8 mouse cellular contexts compared by ENCODE assay signal in genomic region chr1:60098839-60099238, GRCm38 (mm10). TPM values are rescaled to one million over a fixed set of nuclear protein-coding genes. Genes with fewer than 3 reads are reported as not detected.
DNase-seq lines count a peak whose midpoint lies in the region; ATAC-seq and TF ChIP-seq lines count a peak whose summit lies in the region.

No protein-coding gene starts in this region.

- peak overlapping the region; percentile 74 for H3K4me3 ChIP-seq in bone marrow macrophage, adult 2 months (ENCODE audit: insufficient read depth, low read length)
- peak overlapping the region; percentile 71 for H3K4me3 ChIP-seq in forebrain, embryonic 14.5 days (ENCODE audit: low read depth, low read length)
- H3K4me3 ChIP-seq in stomach, embryonic 14.5 days (ENCODE audit: low read depth, low read length), result peak overlapping the region; percentile 89
- H3K4me3 ChIP-seq in thymus, adult 2 months (ENCODE audit: control insufficient read depth, insufficient read depth, low read length), result no peak overlapping the region

- peaks cover 5% of the 10 kb centered on the region for H3K36me3 ChIP-seq in forebrain, embryonic 14.5 days (ENCODE audit: control insufficient read depth, insufficient read depth, low read length)
- peaks cover 4% of the 10 kb centered on the region; the same call in 1 of the 2 replicates for H3K36me3 ChIP-seq in stomach, embryonic 14.5 days (ENCODE audit: control insufficient read depth, insufficient read depth, low read length)
- peaks cover 5% of the 10 kb centered on the region for H3K36me3 ChIP-seq in thymus, adult 2 months (ENCODE audit: control insufficient read depth, insufficient read depth, low read length)

- H3K27ac ChIP-seq in bone marrow macrophage, adult 2 months (ENCODE audit: insufficient read depth, low read depth, low read length), result no peak overlapping the region
- H3K27ac ChIP-seq in forebrain, embryonic 14.5 days (ENCODE audit: low read depth, low read length), result 0 out of 2 replicates have a peak overlapping the region, but pooled peaks have one; percentile 95
- peak overlapping the region; percentile 98; the same call in 1 of the 2 replicates for H3K27ac ChIP-seq in stomach, embryonic 14.5 days (ENCODE audit: low read length)
- no peak overlapping the region for H3K27ac ChIP-seq in thymus, adult 2 months (ENCODE audit: control insufficient read depth, insufficient read depth, low read length)

- WGBS in forebrain, embryonic 14.5 days, result 16% methylated on average over 9 of the region's 9 CpGs
- 12% methylated on average over 9 of the region's 9 CpGs for WGBS in stomach, embryonic 14.5 days
- WGBS in thymus, adult 2 months, result 24% methylated on average over 9 of the region's 9 CpGs

- no peak for ATAC-seq in forebrain, embryonic 14.5 days
- no peak for ATAC-seq in stomach, embryonic 14.5 days (ENCODE audit: insufficient number of reproducible peaks, insufficient read depth, low FRiP score, low read depth)

- peaks cover 6% of the 10 kb centered on the region for H3K4me1 ChIP-seq in bone marrow macrophage, adult 2 months (ENCODE audit: control insufficient read depth, insufficient read depth, low read length)
- H3K4me1 ChIP-seq in forebrain, embryonic 14.5 days (ENCODE audit: control insufficient read depth, insufficient read depth, low read length), result peaks cover 8% of the 10 kb centered on the region
- H3K4me1 ChIP-seq in stomach, embryonic 14.5 days (ENCODE audit: control insufficient read depth, insufficient read depth, low read length), result peaks cover 4% of the 10 kb centered on the region; the same call in 1 of the 2 replicates
- H3K4me1 ChIP-seq in thymus, adult 2 months (replicated peaks; ENCODE audit: control insufficient read depth, insufficient read depth, low read length), result peaks cover 2% of the 10 kb centered on the region

- TF ChIP-seq CTCF in bone marrow macrophage, adult 2 months (IDR thresholded peaks at IDR 0.05; ENCODE audit: low read depth, low read length), result no peak
- no peak for TF ChIP-seq CTCF in thymus, adult 2 months (IDR thresholded peaks at IDR 0.05; ENCODE audit: borderline replicate concordance, control insufficient read depth, extremely low read depth, insufficient read depth, low read length, poor library complexity)

- H3K9ac ChIP-seq in forebrain, embryonic 14.5 days (ENCODE audit: low read length), result peak overlapping the region; percentile 94
- H3K9ac ChIP-seq in stomach, embryonic 14.5 days (replicated peaks; ENCODE audit: low read depth, low read length), result peak overlapping the region; percentile 93

- H3K9me3 ChIP-seq in forebrain, embryonic 14.5 days (replicated peaks; ENCODE audit: control insufficient read depth, low read length), result no peaks in the 10 kb centered on the region
- H3K9me3 ChIP-seq in stomach, embryonic 14.5 days (ENCODE audit: control insufficient read depth, low read depth, low read length), result no peaks in the 10 kb centered on the region

- H3K4me2 ChIP-seq in forebrain, embryonic 14.5 days (ENCODE audit: low read length), result peak overlapping the region; percentile 57
- H3K4me2 ChIP-seq in stomach, embryonic 14.5 days (replicated peaks; ENCODE audit: low read depth, low read length), result peak overlapping the region; percentile 57

- peak; percentile 2 for DNase-seq in layer of hippocampus, adult 9-10 months (ENCODE audit: low spot score)
- no peak for DNase-seq in layer of hippocampus, postnatal 36 days
- DNase-seq in forebrain, embryonic 14.5 days (ENCODE audit: low spot score), result peak; percentile 28
- peak; percentile 8 for DNase-seq in liver
- DNase-seq in retina, embryonic 14.5 days (ENCODE audit: low spot score), result no peak
- no peak for DNase-seq in thymus, adult 2 months

- H3K27me3 ChIP-seq in forebrain, embryonic 14.5 days (replicated peaks; ENCODE audit: control insufficient read depth, insufficient read depth, low read length), result no peaks in the 10 kb centered on the region
- H3K27me3 ChIP-seq in stomach, embryonic 14.5 days (ENCODE audit: control insufficient read depth, insufficient read depth, low read length), result no peaks in the 10 kb centered on the region
- no peaks in the 10 kb centered on the region for H3K27me3 ChIP-seq in thymus, adult 2 months (ENCODE audit: control insufficient read depth, insufficient read depth, low read length)

- no peak for TF ChIP-seq POLR2A in bone marrow macrophage, adult 2 months (IDR thresholded peaks at IDR 0.05; ENCODE audit: borderline replicate concordance, low read depth, low read length)
- TF ChIP-seq POLR2A in thymus, adult 2 months (IDR thresholded peaks at IDR 0.05; ENCODE audit: control insufficient read depth, extremely low read depth, insufficient read depth, low read length, poor library complexity), result no peak

RNA-seq across cellular contexts. Expression of gene Wdr12, which starts 0.4 kb away (rescaled TPM):
- total RNA-seq in layer of hippocampus, postnatal 36 days (2021), result 10 to 100 TPM; 30.1 to 36.1 TPM
- polyA plus RNA-seq in bone marrow macrophage, adult 2 months (2012; ENCODE audit: insufficient read depth, insufficient read length, missing spikeins), result 12.9 and 13.1 TPM in 2 replicates
- 45.2 and 52.4 TPM in 2 replicates for polyA plus RNA-seq in forebrain, embryonic 14.5 days (2014; fragmentation: Nextera tagmentation; extraction: Ambion mirVana)
- polyA plus RNA-seq in stomach, embryonic 14.5 days (2014; fragmentation: Nextera tagmentation; extraction: Ambion mirVana), result 46.0 and 47.3 TPM in 2 replicates
- polyA plus RNA-seq in thymus, adult 2 months (2012; rRNA removed), result 21.9 and 24.2 TPM in 2 replicates

RNA-seq across cellular contexts. Expression of gene Carf, which starts 0.8 kb away (rescaled TPM):
- total RNA-seq in layer of hippocampus, postnatal 36 days (2021), result 10 to 100 TPM; 27.6 to 31.3 TPM
- 8.8 and 11.2 TPM in 2 replicates for polyA plus RNA-seq in bone marrow macrophage, adult 2 months (2012; ENCODE audit: insufficient read depth, insufficient read length, missing spikeins)
- 6.1 and 7.7 TPM in 2 replicates for polyA plus RNA-seq in forebrain, embryonic 14.5 days (2014; fragmentation: Nextera tagmentation; extraction: Ambion mirVana)
- polyA plus RNA-seq in stomach, embryonic 14.5 days (2014; fragmentation: Nextera tagmentation; extraction: Ambion mirVana), result 10.3 and 11.4 TPM in 2 replicates
- 4.7 and 4.8 TPM in 2 replicates for polyA plus RNA-seq in thymus, adult 2 months (2012; rRNA removed)

RNA-seq across cellular contexts. Expression of gene Ica1l, which starts 55.9 kb away (rescaled TPM):
- 10 to 100 TPM; 34.9 to 38.4 TPM for total RNA-seq in layer of hippocampus, postnatal 36 days (2021)
- polyA plus RNA-seq in bone marrow macrophage, adult 2 months (2012; ENCODE audit: insufficient read depth, insufficient read length, missing spikeins), result not detected in 2 replicates
- 21.5 and 22.7 TPM in 2 replicates for polyA plus RNA-seq in forebrain, embryonic 14.5 days (2014; fragmentation: Nextera tagmentation; extraction: Ambion mirVana)
- 0.87 and 1.4 TPM in 2 replicates for polyA plus RNA-seq in stomach, embryonic 14.5 days (2014; fragmentation: Nextera tagmentation; extraction: Ambion mirVana)
- polyA plus RNA-seq in thymus, adult 2 months (2012; rRNA removed), result 0.44 and 0.73 TPM in 2 replicates

Comparison
In these comparisons a context has a peak if more than half of its experiments do, and no peak if none do; other contexts are left out.
1. DNase-seq: peak in layer of hippocampus, adult 9-10 months (single experiment), forebrain, embryonic 14.5 days (single experiment) and liver (single experiment); none in layer of hippocampus, postnatal 36 days (0 of 2), retina, embryonic 14.5 days (single experiment) and thymus, adult 2 months (single experiment).
2. H3K27ac ChIP-seq: peak in forebrain, embryonic 14.5 days (single experiment) and stomach, embryonic 14.5 days (single experiment); none in bone marrow macrophage, adult 2 months (single experiment) and thymus, adult 2 months (single experiment).